Mouse (Mus musculus): ENCODE data around the gene Sorbs2. TPM values are rescaled to one million over a fixed set of nuclear protein-coding genes. Genes with fewer than 3 reads are reported as not detected.

The Sorbs2 gene
- polyA plus RNA-seq, 1 experiment from 2014 or later, result 134 TPM

- H3K4me1 ChIP-seq, result peaks cover 2% of the 10 kb centered on the region; the same call in 1 of the 2 replicates
- H3K9me3 ChIP-seq, result no peaks in the 10 kb centered on the region
- H3K27ac ChIP-seq, result no peak overlapping the region
- H3K4me3 ChIP-seq, result no peak overlapping the region
- H3K27me3 ChIP-seq (ENCODE audit: insufficient read depth, poor library complexity, severe bottlenecking), result no peaks in the 10 kb centered on the region
- WGBS, result 83% methylated on average over 4 of the region's 4 CpGs
- no peak for DNase-seq (ENCODE audit: low spot score)
- H3K36me3 ChIP-seq, result peaks cover 62% of the 10 kb centered on the region
Observed at GRCm38 (mm10) chr8:45799517-45799916, 291.9 kb downstream of the Sorbs2 start.

GRCm38 (mm10) chr8:45808597-45808996, 301.0 kb downstream of the Sorbs2 start:
- no peak for DNase-seq (ENCODE audit: low spot score)
- WGBS, result 92% methylated on average over 6 of the region's 6 CpGs
- peaks cover 64% of the 10 kb centered on the region for H3K36me3 ChIP-seq

GRCm38 (mm10) chr8:45816765-45817426, 309.3 kb downstream of the Sorbs2 start:
- Histone ChIP-seq H3K4me1 (peaks cover 2% of the 10 kb centered on the region; the same call in 1 of the 2 replicates), H3K27me3 (ENCODE audit: insufficient read depth, poor library complexity, severe bottlenecking) (no peaks in the 10 kb centered on the region), H3K36me3 (peaks cover 52% of the 10 kb centered on the region), H3K27ac (no peak overlapping the region), H3K4me3 (no peak overlapping the region), H3K9me3 (no peaks in the 10 kb centered on the region)
- no peak for DNase-seq (ENCODE audit: low spot score)
- 29% methylated on average over 7 of the region's 7 CpGs for WGBS

More at GRCm38 (mm10) chr8:45808597-45808996, 301.0 kb downstream of the Sorbs2 start:
- Histone ChIP-seq H3K9me3 (no peaks in the 10 kb centered on the region), H3K27ac (no peak overlapping the region), H3K4me1 (no peaks in the 10 kb centered on the region), H3K4me3 (no peak overlapping the region), H3K27me3 (ENCODE audit: insufficient read depth, poor library complexity, severe bottlenecking) (no peaks in the 10 kb centered on the region)

DNA sequence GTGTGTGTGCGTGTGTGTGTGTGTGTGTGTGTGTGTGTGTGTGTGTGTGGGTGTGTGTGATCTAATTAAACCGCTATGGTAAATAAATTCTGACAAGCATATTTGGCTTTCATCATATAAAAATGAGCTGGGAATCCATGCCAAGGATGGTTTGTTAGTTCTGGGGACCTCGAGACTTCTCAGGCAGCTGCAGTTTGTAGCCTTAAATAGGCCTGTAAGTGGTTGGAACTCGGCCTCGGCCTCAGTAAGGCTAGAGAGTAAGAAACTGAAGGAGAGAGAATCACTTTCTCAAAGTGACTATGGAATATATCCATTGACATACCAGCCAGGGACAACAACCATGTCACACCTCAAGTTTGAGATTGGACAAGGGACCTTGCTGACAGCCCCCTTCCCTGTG, 314.1 kb downstream of the Sorbs2 start:
- 77% methylated on average over 5 of the region's 5 CpGs for WGBS
- no peak overlapping the region for H3K27ac ChIP-seq
- DNase-seq (ENCODE audit: low spot score), result no peak
- H3K27me3 ChIP-seq (ENCODE audit: insufficient read depth, poor library complexity, severe bottlenecking), result no peaks in the 10 kb centered on the region
- no peaks in the 10 kb centered on the region for H3K4me1 ChIP-seq
- no peak overlapping the region for H3K4me3 ChIP-seq
- no peaks in the 10 kb centered on the region for H3K9me3 ChIP-seq
- H3K36me3 ChIP-seq, result peaks cover 55% of the 10 kb centered on the region

- no peaks in the 10 kb centered on the region for H3K4me1 ChIP-seq
- no peak overlapping the region for H3K4me3 ChIP-seq
- no peak for DNase-seq (ENCODE audit: low spot score)
- 74% methylated on average over 2 of the region's 2 CpGs for WGBS
- H3K9me3 ChIP-seq, result no peaks in the 10 kb centered on the region
- H3K27ac ChIP-seq, result no peak overlapping the region
- H3K27me3 ChIP-seq (ENCODE audit: insufficient read depth, poor library complexity, severe bottlenecking), result no peaks in the 10 kb centered on the region
- H3K36me3 ChIP-seq, result peaks cover 22% of the 10 kb centered on the region
Observed at GRCm38 (mm10) chr8:45829985-45830548, 322.5 kb downstream of the Sorbs2 start.

- H3K4me1 ChIP-seq, result peaks cover 6% of the 10 kb centered on the region; the same call in 1 of the 2 replicates
- H3K36me3 ChIP-seq, result no peaks in the 10 kb centered on the region
- no peak for DNase-seq (ENCODE audit: low spot score)
- H3K9me3 ChIP-seq, result no peaks in the 10 kb centered on the region
- WGBS, result 48% methylated on average over 2 of the region's 2 CpGs
- no peak overlapping the region for H3K4me3 ChIP-seq
- no peaks in the 10 kb centered on the region for H3K27me3 ChIP-seq (ENCODE audit: insufficient read depth, poor library complexity, severe bottlenecking)
- H3K27ac ChIP-seq, result no peak overlapping the region
Observed at GRCm38 (mm10) chr8:45833896-45834295, 326.3 kb downstream of the Sorbs2 start.

DNA sequence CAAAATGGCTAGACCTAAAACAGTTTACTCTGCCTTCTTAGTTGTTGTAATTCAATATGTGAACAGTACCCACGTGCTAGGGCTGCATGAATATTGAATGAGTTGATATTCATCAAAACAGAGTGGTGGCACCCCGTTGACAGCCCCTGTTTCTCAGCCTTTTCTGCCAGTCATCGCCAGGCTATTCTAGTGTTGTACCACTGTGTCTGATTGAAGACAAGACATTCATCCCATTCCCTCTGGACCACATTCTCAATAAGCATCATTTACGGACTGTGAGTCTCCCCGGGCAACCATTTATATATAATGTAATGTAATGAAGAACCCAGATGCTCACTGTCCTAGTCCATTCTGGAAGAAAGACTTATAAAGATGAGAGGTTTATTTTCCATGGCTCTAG, 335.7 kb downstream of the Sorbs2 start:
- H3K27ac ChIP-seq, result no peak overlapping the region
- peaks cover 28% of the 10 kb centered on the region for H3K4me1 ChIP-seq
- H3K9me3 ChIP-seq, result no peaks in the 10 kb centered on the region
- H3K36me3 ChIP-seq, result no peaks in the 10 kb centered on the region
- no peak for DNase-seq (ENCODE audit: low spot score)
- H3K4me3 ChIP-seq, result no peak overlapping the region
- no peaks in the 10 kb centered on the region for H3K27me3 ChIP-seq (ENCODE audit: insufficient read depth, poor library complexity, severe bottlenecking)
- WGBS, result 83% methylated on average over 5 of the region's 5 CpGs

DNA sequence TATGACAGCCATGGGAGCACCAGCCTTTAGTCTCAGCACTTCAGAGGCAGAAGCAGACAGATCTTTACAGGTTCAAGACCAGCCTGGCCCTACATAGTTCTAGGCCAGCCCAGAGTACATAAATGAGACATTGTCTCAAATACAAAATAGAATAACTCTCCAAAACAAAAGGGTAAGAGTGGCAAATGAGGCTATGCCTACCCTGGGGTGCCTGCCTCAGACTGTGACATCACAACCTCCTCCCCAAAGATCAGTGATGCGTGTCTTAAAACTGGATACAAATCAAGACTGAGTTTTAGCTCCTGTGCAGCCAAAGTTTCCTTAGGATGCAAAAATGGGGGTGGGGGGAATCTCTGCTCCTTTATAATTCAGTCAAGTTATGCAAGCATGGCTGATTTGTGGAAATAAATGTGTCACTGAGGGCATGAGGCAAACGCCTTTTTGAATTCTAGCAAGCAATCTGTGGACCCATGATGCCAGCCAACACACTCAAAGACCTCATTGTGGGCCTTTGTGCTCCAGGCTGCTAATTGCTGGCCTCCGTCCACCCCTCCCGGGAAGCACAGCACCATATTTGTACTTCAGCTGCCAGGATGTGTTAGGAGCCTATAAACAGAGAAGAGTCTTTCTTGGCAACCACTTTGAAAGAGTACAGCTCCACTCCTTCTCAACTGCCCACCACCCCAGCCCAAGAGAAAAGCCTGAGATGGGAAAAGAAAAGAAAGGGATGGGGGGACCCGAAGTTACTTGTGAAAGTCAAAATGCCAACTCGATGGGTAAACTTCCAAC, 336.7 kb downstream of the Sorbs2 start:
- Histone ChIP-seq H3K27ac (peak overlapping the region; percentile 79), H3K4me1 (peaks cover 24% of the 10 kb centered on the region), H3K36me3 (no peaks in the 10 kb centered on the region), H3K9me3 (no peaks in the 10 kb centered on the region), H3K27me3 (ENCODE audit: insufficient read depth, poor library complexity, severe bottlenecking) (no peaks in the 10 kb centered on the region), H3K4me3 (no peak overlapping the region)
- DNase-seq (ENCODE audit: low spot score), result no peak
- WGBS, result 58% methylated on average over 6 of the region's 6 CpGs

- WGBS, result 19% methylated on average over 14 of the region's 14 CpGs
- Histone ChIP-seq H3K27ac (peak overlapping the region; percentile 79), H3K9me3 (no peaks in the 10 kb centered on the region), H3K4me3 (no peak overlapping the region), H3K36me3 (no peaks in the 10 kb centered on the region), H3K4me1 (peaks cover 23% of the 10 kb centered on the region), H3K27me3 (ENCODE audit: insufficient read depth, poor library complexity, severe bottlenecking) (no peaks in the 10 kb centered on the region)
- DNase-seq (ENCODE audit: low spot score), result no peak
Observed at GRCm38 (mm10) chr8:45844911-45845481, 337.4 kb downstream of the Sorbs2 start.

GRCm38 (mm10) chr8:45845906-45846305, 338.3 kb downstream of the Sorbs2 start:
- Histone ChIP-seq H3K36me3 (no peaks in the 10 kb centered on the region), H3K27me3 (ENCODE audit: insufficient read depth, poor library complexity, severe bottlenecking) (no peaks in the 10 kb centered on the region), H3K27ac (peak overlapping the region; percentile 79), H3K4me1 (peaks cover 23% of the 10 kb centered on the region), H3K9me3 (no peaks in the 10 kb centered on the region), H3K4me3 (no peak overlapping the region)
- 62% methylated on average over 4 of the region's 4 CpGs for WGBS
- no peak for DNase-seq (ENCODE audit: low spot score)

DNA sequence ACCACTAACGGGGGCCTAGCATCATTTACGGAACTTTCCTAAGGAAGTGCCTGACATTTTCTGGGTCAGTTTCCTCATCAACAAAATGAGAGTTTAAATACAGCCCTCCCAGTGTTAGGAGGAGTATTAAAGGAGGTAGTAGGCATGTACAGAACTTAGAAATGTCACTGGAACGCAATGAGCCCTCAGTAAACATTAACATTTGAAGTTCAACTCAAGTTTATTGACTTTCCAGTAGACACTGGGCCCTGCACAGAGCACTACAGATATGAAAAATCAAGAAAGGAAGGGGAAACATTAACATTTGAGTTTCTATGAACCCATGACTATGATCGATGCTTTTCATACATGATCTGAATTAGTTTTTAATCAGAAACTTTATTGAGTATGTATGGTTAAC, 347.5 kb downstream of the Sorbs2 start:
- no peaks in the 10 kb centered on the region for H3K27me3 ChIP-seq (ENCODE audit: insufficient read depth, poor library complexity, severe bottlenecking)
- no peak for DNase-seq (ENCODE audit: low spot score)
- 83% methylated on average over 4 of the region's 4 CpGs for WGBS

DNA sequence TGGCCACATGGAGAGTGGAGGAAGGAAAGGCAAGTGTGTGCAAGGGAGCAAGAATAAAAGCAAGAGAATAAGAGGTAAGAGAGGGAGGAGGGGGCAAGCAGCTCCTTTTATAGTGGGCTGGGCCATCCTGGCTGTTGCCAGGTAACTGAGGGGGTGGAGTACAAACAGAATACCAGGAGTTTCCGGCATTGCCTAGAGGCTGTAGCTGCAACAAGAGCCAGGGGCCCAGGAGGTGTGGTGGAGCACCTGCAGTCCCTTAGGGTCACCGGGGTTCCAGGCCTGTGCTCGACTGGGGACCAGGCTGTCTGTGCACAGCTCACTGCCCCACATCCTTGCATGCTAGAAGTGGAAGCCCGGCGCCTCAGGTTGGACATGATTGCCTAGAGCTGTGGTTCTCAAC, 350.1 kb downstream of the Sorbs2 start:
- WGBS, result 46% methylated on average over 5 of the region's 5 CpGs

More for the DNA sequence above, 347.5 kb downstream of the Sorbs2 start:
- Histone ChIP-seq H3K4me3 (no peak overlapping the region), H3K36me3 (no peaks in the 10 kb centered on the region), H3K27ac (no peak overlapping the region), H3K4me1 (peaks cover 15% of the 10 kb centered on the region), H3K9me3 (no peaks in the 10 kb centered on the region)

GRCm38 (mm10) chr8:45858391-45858790, 350.8 kb downstream of the Sorbs2 start:
- peaks cover 15% of the 10 kb centered on the region for H3K4me1 ChIP-seq
- 53% methylated on average over 9 of the region's 9 CpGs for WGBS
- no peak for DNase-seq (ENCODE audit: low spot score)
- H3K27me3 ChIP-seq (ENCODE audit: insufficient read depth, poor library complexity, severe bottlenecking), result no peaks in the 10 kb centered on the region
- no peak overlapping the region for H3K4me3 ChIP-seq
- H3K9me3 ChIP-seq, result no peaks in the 10 kb centered on the region
- H3K27ac ChIP-seq, result no peak overlapping the region
- no peaks in the 10 kb centered on the region for H3K36me3 ChIP-seq

More for the DNA sequence above, 350.1 kb downstream of the Sorbs2 start:
- no peak for DNase-seq (ENCODE audit: low spot score)
- Histone ChIP-seq H3K27ac (no peak overlapping the region), H3K27me3 (ENCODE audit: insufficient read depth, poor library complexity, severe bottlenecking) (no peaks in the 10 kb centered on the region), H3K4me3 (no peak overlapping the region), H3K36me3 (no peaks in the 10 kb centered on the region), H3K9me3 (no peaks in the 10 kb centered on the region), H3K4me1 (peaks cover 15% of the 10 kb centered on the region)

Data from heart, embryonic 10.5 days (tissue).